Mouse (Mus musculus) C2C12 (cell line): Measurements from ENCODE around the gene Batf3.

Source experiments
- CTCF ChIP-seq: IDR thresholded peaks from one replicate; pipeline ENCODE4 v1.5.1; 2011; ENCODE audit not compliant: control insufficient read depth, insufficient read depth, insufficient read length
- MYOG ChIP-seq: IDR thresholded peaks from one replicate; pipeline ENCODE4 v1.6.1; 2011; ENCODE audit not compliant: control insufficient read depth, insufficient read length; ENCODE audit errors: extremely low read depth
- USF1 ChIP-seq: IDR thresholded peaks from one replicate; pipeline ENCODE4 v1.6.1; 2011; ENCODE audit warnings: low read depth, mild to moderate bottlenecking, control low read depth, moderate library complexity

DNA sequence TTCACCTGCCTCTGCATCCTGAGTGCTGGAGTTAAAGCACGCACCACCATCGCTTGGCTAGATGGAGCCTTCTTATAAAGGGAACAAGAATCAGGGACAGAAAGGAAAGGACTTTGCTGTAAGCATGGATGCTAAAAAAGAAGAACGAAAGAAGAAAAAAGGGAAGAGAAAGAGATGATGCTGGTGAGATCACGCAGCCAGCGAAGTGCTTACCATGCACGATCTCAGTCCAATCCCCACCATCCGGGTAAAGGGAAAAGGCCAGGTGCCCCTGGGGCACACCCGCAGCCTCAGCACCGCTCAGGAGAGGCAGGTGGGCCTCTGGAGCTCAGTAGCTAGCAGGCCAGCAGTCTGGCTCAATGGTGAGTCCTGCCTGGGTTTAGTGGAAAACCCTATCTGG is 12.3 kb downstream of the Batf3 start:
- no peak for TF ChIP-seq USF1
- no peak for TF ChIP-seq CTCF
- TF ChIP-seq MYOG: no peak
